Mouse (Mus musculus) cerebellum, postnatal 10 days (tissue): ENCODE measurements around the gene Wdr86.
"Not testable (repeated sequence)": the region's sequence is repeated elsewhere in the genome, so short reads cannot be mapped to it uniquely, and the experiment has no call there.

Experiments used
- DNase-seq, 2 experiments: peaks; one replicate each; pipeline ENCODE4 v3.0.0; 2021; ENCODE audit warnings: mixed read lengths in 2 of 2

Wdr86 gene

DNA sequence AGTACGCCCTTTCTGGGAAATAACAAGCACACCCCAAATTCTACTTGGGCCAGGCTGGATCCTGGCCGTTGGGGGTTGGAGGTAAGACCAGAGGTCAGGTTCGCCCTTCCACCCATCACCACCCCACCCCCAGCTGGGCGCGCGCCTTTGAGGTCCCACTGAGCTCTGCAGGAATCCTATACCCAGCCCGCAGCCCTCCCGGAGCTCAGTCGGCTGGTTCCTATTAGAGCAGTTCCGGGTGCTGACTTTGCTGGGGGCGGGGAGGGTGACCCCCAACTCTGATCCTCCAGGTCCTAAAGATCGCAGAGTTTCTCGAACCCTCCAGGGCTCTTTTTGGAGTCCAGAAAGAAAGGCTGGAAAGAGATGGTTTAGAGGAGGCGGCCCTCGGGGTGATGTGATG, 459 bp upstream of the Wdr86 start:
- DNase-seq: no peak

DNA sequence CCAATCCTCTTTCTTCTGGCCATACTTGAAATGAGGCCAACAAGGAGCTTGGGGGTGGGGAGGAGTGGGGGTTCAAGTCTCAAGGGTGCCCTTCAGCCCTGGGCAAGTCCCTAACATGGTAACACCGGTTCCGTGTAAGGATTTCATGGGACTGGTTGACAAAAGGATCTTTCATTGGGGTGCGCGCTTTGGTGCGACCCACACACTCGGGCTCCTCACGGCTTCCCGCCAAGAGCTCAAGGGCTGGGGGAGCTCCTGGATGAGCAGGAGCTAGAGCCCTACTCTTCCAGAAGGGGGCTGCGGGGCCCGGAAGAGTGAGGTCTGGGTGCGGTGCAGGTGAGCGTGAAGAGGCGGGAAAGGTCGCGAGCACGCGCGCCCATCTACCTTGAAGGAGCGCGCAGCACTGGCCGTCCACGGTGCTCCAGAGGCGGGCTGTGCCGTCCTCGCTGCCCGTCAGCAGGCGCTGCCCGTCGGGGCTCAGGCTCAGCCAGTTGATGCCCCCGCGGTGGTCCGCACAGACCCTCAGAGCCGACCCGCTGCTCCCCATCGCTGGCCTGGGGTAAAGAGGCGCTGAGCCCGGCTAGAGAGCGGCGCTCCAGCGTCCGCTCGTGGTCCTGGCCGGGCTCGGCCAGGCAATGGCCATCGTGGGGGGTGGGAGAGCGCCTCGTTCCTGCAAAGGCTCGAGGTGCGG, 585 bp downstream of the Wdr86 start:
- peak in 1 of 2 experiments; percentile 29 for DNase-seq

DNA sequence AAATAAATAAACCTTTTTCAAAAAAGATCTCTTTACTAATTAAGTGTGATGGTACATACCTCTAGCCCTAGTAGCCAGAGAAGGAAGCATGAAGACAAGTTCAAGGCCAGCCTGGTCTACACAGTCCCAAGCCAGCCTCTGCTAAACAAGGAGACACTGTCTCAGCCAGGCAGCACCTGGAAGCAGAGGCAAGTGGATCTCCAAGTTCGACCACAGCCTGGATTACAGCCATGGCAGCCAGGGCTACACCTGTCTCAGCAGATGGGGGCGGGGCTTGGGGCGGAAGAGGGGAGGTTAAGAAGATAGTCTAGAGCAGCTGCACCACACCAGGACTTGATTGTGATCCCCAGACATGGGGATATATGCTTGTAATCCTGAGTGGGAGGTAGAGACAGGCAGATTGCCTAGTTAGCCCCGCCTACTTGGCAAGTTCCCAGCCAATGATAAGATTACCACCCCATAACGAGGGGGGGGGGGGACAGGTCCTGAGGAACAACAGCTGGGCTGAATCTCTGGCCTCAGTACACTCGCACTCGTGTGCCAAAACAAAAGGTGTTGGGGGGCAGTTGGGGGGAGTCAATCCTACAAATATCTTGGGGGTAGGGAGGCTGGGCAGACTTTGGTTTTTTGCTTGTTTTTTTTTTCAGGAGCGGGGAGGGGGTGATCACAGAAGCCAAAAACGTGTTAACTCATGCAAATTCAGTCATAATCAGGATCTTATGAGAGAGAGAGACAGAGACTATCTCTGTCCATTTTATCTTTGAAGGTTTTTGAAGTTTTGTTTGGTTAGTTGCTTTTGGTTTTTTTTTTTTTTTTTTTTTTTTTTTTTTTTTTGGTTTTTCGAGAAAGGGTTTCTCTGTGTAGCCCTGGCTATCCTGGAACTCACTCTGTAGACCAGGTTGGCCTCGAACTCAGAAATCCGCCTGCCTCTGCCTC, 3.4 kb downstream of the Wdr86 start:
- peak; percentile 72 to 75 for DNase-seq

DNA sequence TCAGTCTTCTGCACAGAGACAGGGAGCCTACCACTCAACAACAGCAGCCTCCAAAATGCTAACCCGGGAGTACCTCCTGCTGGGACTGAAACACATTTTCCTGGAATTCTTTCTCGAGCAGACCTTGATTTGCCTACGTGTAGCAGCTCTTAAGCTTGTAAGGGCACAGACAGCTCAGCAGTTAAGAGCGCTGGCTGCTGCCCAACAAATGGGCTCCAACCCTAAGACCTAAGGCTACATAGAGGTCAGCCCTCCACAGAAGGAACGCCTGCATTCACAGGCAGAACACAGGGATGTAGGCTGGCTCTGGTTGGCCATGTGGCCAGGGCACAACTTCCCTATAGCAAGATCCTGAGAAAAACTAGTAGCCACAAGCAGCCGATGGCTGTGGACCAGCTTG, 4.6 kb downstream of the Wdr86 start:
- DNase-seq: no peak

DNA sequence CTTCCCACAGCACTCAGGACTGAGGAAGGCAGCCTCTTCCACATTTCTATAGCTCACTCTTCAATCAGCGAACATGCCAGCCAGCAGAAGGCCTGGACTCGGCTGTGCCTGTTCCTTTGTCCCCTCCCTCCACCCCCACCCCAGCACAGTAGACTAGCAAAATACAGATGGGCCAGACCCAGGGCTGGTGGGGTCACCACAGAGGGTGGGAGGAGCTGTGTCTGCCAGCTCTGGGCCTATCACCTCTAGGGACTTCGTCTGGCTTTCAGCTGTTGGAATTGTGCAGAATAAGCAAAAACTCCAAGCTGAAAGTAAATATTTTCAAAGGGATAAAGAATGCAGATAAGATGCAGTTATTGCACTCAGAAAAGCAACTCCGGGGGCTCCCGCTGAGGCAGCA, 5.7 kb downstream of the Wdr86 start:
- peak; percentile 36 to 41 for DNase-seq

DNA sequence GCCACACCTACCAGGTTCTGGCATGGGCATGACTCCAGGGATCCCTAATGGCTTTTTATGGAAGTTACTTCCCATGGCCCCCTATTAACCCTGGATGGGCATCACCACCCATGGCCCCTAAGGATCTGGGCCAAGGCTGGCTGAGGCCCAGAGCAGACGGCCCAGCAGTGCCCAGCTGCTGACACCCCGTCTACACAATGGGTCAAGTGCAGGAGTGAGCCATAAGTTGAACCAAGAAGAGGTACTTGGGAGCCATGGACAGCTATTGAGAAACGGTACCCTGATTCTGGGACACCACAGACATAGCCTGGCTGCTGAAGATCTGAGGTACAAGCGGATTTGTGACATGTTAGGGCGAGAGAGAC, 6.3 kb downstream of the Wdr86 start:
- no peak for DNase-seq

DNA sequence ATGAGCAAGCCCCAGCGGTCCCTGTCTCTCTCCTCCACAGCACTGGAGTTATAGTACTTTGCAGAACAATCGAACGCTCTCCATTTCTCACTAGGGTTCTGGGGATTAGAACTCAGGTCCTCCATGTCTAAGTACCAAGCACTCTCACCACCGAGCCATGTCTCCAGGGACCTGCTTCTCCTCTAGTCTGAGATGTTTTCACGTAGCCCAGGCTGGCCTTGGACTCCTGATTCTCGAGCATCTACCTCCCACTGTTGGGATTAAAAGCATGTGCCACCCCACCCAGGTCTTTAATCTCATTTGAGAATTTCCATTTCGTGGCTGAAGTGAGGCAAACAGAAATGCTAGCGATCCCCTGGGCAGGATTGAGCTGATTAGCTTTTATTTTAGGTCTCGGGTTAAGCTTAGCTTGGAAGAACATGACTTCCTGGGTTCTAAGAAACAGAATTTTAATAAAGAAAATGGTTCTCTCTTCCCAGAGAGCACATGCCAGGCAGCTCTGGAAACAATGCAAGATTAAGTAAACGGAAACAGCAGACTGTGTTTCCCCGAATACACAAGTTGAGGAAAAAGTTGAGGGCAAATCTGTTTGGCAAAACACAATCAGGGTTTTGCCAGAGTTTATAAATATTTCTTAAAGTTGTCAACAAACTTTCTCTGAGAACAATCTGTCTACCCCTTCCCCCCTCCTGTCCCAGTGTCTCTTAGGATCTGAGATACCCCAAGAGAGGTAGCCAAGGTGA, 6.8 kb downstream of the Wdr86 start:
- DNase-seq: no peak

DNA sequence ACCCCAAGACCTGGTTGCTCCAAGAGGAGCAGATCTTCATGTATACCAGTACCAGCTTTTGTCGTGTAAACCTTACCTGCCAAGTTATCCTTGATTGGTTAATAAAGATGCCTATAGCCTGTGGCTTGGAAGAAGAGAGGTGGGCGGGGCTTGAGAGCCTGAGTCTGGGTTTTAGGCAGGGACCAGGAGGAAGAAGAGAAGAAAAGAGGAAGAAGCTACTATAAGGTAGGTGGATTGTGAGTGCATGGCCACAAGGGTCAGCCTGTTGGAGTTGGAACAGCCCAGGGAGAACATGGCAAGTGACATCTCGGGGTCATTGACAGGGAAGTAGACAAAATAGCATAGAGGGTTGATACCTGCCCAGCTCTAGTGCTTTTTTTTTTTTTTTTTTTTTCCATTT, 10.7 kb downstream of the Wdr86 start:
- no peak for DNase-seq

DNA sequence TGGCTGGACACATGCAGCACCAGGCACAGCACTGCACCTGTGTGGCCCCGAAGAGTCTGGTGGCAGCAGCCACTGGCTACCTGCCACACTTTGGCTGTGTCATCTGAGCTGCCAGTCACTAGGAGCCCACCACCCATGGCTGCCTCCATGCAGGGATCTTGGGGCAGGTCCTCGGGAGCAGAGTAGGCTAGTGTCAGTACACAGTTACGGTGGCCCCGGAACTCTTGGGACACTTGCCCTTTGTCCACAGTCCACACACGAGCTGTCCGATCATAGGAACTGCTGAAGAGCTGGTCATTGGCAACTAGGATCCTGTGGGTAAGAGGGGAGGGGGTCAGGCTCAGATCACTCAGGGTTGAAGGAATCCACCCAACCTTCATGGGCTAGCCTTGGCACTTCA, 12.5 kb downstream of the Wdr86 start:
- no peak for DNase-seq

DNA sequence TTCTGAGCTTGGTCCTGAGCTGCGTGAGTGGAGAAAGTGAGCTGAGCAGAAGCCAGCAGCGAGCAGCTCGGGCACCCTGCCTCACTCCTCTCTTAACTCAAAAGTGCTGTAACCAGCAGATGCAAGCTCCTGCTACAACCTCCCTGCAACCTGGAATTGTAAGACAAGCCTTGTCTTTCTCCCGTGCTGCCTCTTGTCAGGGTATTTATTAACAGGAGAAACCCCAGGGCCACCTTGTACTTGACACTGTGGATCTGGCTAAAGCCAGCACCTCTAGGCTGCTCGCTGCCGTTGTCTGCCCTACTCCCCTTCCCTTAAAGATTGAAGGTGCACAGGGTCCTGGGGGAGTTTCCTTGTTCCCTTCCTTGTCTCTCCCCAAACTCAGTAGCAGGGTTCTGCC, 16.5 kb downstream of the Wdr86 start:
- peak; percentile 42 to 56 for DNase-seq

DNA sequence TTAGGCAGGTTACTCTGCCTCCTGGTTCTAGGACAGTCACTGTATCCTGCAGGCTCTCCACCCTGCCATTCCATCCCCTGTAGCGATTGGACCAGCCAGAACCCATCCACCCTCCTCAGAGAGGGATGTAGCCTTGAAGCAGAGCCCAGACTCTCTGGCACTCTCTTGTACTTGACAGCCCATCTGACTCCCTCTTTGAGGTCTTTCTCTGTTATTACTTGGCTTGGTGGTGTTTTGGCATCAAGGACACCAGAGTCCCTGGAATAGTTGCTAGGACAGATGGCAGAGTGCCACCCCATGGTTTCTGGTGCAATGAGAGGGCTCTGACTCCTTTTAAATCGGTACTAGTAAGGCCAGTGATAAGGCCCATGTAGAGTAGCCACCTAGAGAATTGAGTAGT, 17.3 kb downstream of the Wdr86 start:
- peak; percentile 96 for DNase-seq

DNA sequence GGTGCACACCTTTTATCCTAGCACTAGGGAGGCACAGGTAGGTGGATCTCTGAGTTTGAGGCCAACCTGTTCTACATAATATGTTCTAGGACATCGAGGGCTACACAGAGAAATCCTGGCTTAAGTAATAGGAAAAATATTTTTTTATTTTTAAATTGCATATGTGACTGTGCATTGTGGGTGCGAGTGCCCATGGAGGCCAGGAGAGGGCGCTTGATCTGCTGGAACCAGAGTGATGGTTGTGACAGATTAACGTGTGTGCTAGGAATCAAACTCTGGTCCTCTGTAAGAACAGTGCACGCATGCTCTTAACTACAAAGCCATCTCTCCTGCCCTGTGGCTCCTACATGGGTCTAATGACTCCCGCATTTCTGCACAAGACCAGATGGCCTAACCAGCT, 18.9 kb downstream of the Wdr86 start:
- no peak for DNase-seq

DNA sequence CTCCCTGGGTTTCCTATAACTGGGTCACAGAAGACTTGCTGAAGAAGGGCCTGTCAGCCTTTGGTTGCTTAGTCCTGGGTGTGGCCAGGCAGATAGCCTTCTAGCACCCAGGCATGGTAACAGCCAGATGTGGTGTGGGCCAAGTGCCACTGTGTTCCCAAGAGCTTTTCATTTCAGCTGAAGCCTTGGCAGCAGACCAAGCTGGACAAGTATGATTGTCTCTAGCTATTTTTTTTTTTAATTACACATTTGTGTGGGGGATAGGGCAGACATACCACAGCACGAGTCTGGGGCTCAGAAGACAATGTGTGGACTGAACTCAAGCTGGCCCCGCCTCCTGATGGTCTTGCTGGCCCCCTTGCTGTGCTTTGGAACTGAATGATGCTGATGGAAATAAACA, 20.6 kb downstream of the Wdr86 start:
- peak; percentile 52 to 55 for DNase-seq

DNA sequence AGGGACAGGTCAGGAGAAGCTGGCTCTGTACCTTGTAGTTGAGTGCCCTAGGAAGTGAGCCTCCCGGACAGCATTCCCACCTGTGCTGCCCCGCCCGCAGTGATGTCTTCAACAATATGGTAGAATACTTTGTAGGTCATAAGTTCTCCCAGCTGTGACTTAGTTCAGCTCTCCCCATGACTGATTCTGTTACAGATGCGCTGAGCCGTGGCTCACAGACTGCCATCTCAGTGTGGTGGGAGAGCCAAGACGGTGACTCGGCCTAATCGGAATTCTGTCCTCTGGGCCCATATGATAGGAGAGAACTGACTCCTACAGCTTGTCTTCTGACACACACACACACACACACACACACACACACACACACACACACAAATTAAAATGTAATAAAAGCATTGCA, 25.9 kb downstream of the Wdr86 start:
- DNase-seq: no peak

DNA sequence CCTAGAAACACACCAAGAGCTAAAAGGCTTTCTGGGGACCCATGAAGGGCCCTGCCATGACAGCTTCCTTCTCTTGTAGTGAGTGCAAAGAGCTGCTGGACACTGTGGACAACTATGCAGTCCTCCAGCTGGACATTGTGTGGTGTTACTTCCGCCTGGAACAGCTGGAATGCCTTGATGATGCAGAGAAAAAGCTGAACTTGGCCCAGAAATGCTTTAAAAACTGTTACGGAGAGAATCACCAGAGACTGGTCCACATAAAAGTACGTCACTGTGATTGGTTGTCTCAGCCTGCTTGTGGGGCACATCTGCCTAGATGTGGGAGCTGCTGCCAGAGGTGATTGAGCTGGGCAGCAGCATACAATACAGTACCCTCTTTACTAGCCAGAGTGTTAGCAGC, 29.3 kb downstream of the Wdr86 start:
- DNase-seq: no peak

DNA sequence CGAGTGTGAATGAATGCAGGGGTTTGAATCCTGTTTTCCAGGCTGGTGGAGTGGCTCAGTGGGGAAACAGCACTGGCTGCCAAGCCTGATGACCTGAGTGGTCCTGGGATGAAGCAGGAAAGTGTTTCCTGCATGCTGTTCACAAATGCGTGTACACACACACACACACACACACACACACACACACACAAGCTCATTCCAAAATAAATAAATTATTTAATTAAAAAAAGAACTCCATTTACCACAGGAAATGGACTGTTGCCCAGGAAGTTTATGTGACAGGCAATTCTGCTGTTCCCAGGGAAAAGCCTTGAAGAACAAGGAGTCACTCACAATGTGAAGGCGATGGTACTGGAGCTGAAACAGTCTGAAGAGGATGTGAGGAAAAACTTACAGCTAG, 33.8 kb downstream of the Wdr86 start:
- DNase-seq: peak in 1 of 2 experiments; percentile 30

DNA sequence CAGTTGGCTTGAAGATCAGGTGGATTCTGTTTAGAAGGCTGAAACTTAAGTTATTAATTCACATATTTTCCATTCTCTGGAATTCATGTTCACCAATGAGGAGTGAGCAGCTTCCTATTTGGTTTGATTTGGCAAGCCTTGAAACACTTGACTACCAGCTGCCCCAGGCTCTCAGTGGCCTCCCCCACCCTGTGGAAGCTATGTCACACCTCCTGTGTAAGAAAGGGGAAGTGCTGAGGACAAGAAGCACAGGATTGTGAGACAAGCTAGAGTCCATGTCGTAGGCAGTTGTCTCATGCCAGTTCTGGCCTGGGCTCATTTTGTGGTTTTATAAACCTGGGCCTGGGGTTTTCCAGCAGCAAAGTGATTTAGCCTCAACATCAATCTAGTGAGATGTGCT, 42.8 kb downstream of the Wdr86 start:
- DNase-seq: no peak

DNA sequence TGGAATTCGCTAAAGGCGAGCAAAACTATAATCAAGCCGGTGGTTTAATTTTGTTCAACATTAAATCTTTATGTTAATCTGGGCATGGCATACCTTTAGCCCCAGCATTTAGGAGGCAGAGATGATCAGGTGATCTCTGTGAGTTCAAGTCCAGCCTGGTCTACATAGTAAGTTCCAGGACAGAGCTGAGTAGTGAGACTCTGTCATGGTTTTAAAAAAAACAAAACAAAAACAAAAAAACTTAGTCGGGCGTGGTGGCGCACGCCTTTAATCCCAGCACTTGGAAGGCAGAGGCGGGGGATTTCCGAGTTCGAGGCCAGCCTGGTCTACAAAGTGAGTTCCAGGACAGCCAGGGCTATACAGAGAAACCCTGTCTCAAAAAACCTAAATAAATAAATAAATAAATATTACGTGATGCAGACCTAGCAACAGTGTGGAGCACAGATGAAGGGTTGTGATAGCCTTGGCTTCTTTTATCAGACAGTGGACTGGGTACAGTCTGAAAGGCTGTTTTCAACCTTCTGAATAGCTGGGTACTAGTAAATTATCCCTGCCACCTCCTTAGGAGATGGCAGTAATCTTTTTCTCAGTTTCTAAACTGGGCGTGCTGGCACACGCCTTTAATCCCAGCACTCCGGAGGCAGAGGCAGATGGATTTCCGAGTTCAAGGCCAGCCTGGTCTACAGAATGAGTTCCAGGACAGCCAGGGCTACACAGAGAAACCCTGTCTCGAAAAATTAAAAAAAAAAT, 43.7 kb downstream of the Wdr86 start:
- not testable (repeated sequence) for DNase-seq

DNA sequence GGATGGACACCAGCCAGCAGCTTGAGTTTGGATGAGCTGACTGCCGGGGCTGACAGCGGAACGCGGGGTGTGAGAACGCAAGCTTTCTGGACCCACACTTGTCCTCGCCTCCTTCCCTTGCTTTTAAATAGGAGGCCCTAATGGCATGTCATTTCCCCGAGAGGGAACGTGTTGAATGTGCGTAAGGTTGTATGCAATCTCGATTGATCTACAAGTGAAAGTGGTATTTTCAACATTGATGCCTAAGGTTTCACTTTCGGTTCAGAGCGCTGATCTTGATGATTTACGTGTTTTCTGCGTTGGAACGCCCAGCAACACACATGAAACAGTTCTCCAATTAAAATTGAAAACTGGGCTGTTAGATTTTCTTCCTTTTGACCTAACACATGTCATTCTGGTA, 44.4 kb downstream of the Wdr86 start:
- DNase-seq: no peak

DNA sequence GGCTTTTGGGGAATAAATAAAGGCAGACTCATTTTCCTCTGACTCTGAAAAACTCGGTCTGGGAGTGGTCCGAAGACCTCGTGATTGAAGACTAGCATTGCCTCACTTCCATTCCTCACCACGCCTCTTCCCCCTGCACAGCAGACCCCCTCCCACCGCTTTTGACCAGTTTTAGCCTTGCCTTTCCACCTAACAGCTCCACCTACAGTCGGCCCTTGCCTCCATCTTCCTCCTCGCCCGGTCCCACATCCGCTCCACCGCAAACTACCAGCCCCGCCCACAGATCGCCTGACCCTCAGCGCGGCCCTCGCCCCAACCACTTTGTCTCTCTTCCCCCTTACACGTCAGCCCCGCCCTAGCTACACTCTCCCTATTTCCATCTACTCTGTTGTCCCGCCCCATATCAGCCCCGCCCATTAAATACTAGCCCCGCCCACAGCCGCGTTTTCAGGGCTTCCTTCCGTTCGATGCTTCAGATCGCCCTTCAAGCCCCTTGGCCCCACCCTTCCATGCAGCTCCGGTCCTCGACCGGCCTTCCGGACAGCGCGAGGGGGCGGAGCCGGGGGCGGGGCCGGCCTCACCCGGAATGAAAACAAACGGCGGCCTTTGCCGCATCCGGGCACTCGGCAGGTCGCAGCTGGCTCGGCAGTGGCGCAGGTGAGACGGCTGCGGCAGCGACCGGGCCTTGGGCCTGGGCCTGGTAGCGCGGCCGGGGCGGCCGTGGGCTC, 45.0 kb downstream of the Wdr86 start, which contains the start of gene Nub1:
TSS of gene Nub1 (plus strand) at position 167 of the 728 bp plus-strand sequence.
- peak; percentile 100 for DNase-seq

DNA sequence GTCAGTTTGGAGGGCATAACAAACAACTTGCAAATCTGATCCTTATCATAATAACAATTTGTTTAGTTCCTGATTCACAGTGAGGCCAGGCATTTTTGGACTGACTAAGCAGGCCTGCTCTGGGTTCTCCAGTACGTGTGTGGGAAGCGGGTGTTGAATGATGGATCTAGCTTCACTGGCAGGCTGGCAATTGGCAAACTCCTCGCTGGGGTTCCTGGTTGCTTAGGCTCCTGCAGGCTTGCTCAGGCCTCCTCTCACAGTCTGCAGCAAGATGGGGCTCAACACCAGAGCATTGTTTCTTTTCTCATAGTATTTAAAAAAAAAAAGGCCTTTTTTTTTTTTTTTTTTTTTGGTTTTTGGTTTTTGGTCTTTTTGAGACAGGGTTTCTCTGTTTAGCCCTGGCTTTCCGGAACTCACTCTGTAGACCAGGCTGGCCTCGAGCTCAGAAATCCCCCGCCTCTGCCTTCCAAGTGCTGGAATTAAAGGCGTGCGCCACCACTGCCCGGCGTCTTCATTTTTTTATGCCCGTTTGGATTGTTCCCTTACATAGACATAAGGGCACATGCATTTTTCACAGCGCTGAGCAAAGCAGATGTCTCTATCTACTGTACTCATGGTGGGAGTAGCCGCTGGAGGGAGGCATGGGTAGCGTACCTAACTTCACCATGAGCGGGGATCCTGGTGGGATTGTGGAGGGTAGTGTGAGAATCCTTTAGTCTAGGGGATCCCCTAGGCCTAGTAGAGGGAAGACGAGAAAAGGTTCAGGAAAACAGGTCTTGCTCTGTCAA, 45.8 kb downstream of the Wdr86 start:
- peak; percentile 54 to 58 for DNase-seq
